ENCODE assay signal across 23 mouse cellular contexts in genomic region chr11:61654786-61655311, GRCm38 (mm10). TPM values are rescaled to one million over a fixed set of nuclear protein-coding genes. Genes with fewer than 3 reads are reported as not detected.
DNase-seq lines count a peak whose midpoint lies in the region; ATAC-seq lines count a peak whose summit lies in the region.
"Had no signal": no experiment of that assay in that cellular context is flagged by ENCODE, and none has a peak within 500 bp of the region (broad histone marks: within the 10 kb centered on the region; RNA-seq: fewer than 3 reads in every experiment).

No protein-coding gene starts in this region.

- no peak overlapping the region for H3K9ac ChIP-seq in heart, embryonic 13.5 days
- 0 out of 2 replicates have a peak overlapping the region, but pooled peaks have one; percentile 5 for H3K9ac ChIP-seq in liver, embryonic 12.5 days
- H3K9ac ChIP-seq: embryonic facial prominence, embryonic 13.5 days; forebrain, embryonic 15.5 days; limb, embryonic 13.5 days had no signal

- H3K4me2 ChIP-seq in heart, embryonic 13.5 days, result peak overlapping the region; percentile 39; the same call in 1 of the 2 replicates
- H3K4me2 ChIP-seq in liver, embryonic 12.5 days, result no peak overlapping the region
- H3K4me2 ChIP-seq: embryonic facial prominence, embryonic 13.5 days; forebrain, embryonic 15.5 days; limb, embryonic 13.5 days had no signal

- H3K9me3 ChIP-seq in heart, embryonic 13.5 days, result no peaks in the 10 kb centered on the region
- H3K9me3 ChIP-seq in liver, embryonic 12.5 days (replicated peaks), result no peaks in the 10 kb centered on the region
- H3K9me3 ChIP-seq in megakaryocyte, embryonic 14.5 days, result no peaks in the 10 kb centered on the region
- H3K9me3 ChIP-seq: embryonic facial prominence, embryonic 13.5 days; forebrain, embryonic 15.5 days; limb, embryonic 13.5 days; midbrain, embryonic 10.5 days had no signal

- no peak overlapping the region for H3K4me3 ChIP-seq in heart, embryonic 13.5 days
- no peak overlapping the region for H3K4me3 ChIP-seq in liver, embryonic 12.5 days
- H3K4me3 ChIP-seq in megakaryocyte, embryonic 14.5 days (replicated peaks), result peak overlapping the region; percentile 2
- H3K4me3 ChIP-seq in brown adipose tissue, adult 24 weeks (ENCODE audit: insufficient read depth, low read depth, low read length), result peak overlapping the region; percentile 70
- H3K4me3 ChIP-seq: embryonic facial prominence, embryonic 13.5 days; forebrain, embryonic 15.5 days; limb, embryonic 13.5 days; midbrain, embryonic 10.5 days had no signal

- WGBS in heart, embryonic 13.5 days, result 79% methylated on average over 4 of the region's 4 CpGs
- 72% methylated on average over 4 of the region's 4 CpGs for WGBS in liver, embryonic 12.5 days (ENCODE audit: insufficient replicate concordance)

- H3K27ac ChIP-seq in heart, embryonic 13.5 days (replicated peaks), result no peak overlapping the region
- H3K27ac ChIP-seq in liver, embryonic 12.5 days, result no peak overlapping the region
- 0 out of 2 replicates have a peak overlapping the region, but pooled peaks have one; percentile 23 for H3K27ac ChIP-seq in brown adipose tissue, adult 24 weeks (replicated peaks; ENCODE audit: low read depth, low read length)
- H3K27ac ChIP-seq: embryonic facial prominence, embryonic 13.5 days; forebrain, embryonic 15.5 days; limb, embryonic 13.5 days; midbrain, embryonic 10.5 days had no signal

- H3K4me1 ChIP-seq in heart, embryonic 13.5 days, result peaks cover 10% of the 10 kb centered on the region
- no peaks in the 10 kb centered on the region for H3K4me1 ChIP-seq in liver, embryonic 12.5 days
- peaks cover 54% of the 10 kb centered on the region for H3K4me1 ChIP-seq in megakaryocyte, embryonic 14.5 days
- peaks cover 28% of the 10 kb centered on the region for H3K4me1 ChIP-seq in brown adipose tissue, adult 24 weeks (ENCODE audit: control insufficient read depth, insufficient read depth, insufficient read length, low read length)
- H3K4me1 ChIP-seq: forebrain, embryonic 15.5 days had no signal

- intact Hi-C loops in heart, postnatal 36 days (cut with DNase I), result no loop called here

- no peak for ATAC-seq in heart, embryonic 13.5 days (ENCODE audit: extremely low read depth, insufficient number of reproducible peaks, low FRiP score, low TSS enrichment)
- ATAC-seq in liver, embryonic 12.5 days, result no peak
- ATAC-seq in megakaryocyte, adult 5-6 weeks (ENCODE audit: poor library complexity, severe bottlenecking), result no peak
- ATAC-seq: forebrain, embryonic 15.5 days; hindbrain, embryonic 16.5 days; intestine, postnatal 0 days; Patski had no signal

- H3K27me3 ChIP-seq in heart, embryonic 13.5 days (replicated peaks), result no peaks in the 10 kb centered on the region
- H3K27me3 ChIP-seq in liver, embryonic 12.5 days (replicated peaks), result no peaks in the 10 kb centered on the region
- peaks cover 26% of the 10 kb centered on the region for H3K27me3 ChIP-seq in megakaryocyte, embryonic 14.5 days (replicated peaks)
- H3K27me3 ChIP-seq: embryonic facial prominence, embryonic 13.5 days; forebrain, embryonic 15.5 days; limb, embryonic 13.5 days; Patski had no signal

- no peaks in the 10 kb centered on the region for H3K36me3 ChIP-seq in heart, embryonic 13.5 days
- no peaks in the 10 kb centered on the region for H3K36me3 ChIP-seq in liver, embryonic 12.5 days
- H3K36me3 ChIP-seq in megakaryocyte, embryonic 14.5 days (replicated peaks; ENCODE audit: low read length), result peaks cover 7% of the 10 kb centered on the region
- H3K36me3 ChIP-seq: embryonic facial prominence, embryonic 13.5 days; forebrain, embryonic 15.5 days; limb, embryonic 13.5 days; midbrain, embryonic 10.5 days had no signal

- no peak for DNase-seq in heart, postnatal 36 days
- DNase-seq in liver, result no peak
- no peak for DNase-seq in layer of hippocampus, adult 9-11 months
- DNase-seq: adrenal gland, adult 8-10 months; cerebellum, adult 11 months; cerebellum, postnatal 14 days; heart, postnatal 10 days; retina, postnatal 1 day; right cerebral cortex, postnatal 4 days had no signal

RNA-seq across cellular contexts. Expression of gene Grap, which starts 1.8 kb away (rescaled TPM):
- 10.5 and 11.2 TPM in 2 replicates for polyA plus RNA-seq in heart, embryonic 13.5 days (2015; fragmentation: Nextera tagmentation; extraction: Ambion mirVana)
- 10 to 100 TPM; 11.5 to 15.0 TPM for total RNA-seq in heart, postnatal 36 days (2021)
- polyA plus RNA-seq in liver, embryonic 12.5 days (2016; fragmentation: Nextera tagmentation; extraction: Ambion mirVana), result 6.4 and 8.8 TPM in 2 replicates
- polyA plus RNA-seq in megakaryocyte, embryonic 14.5 days (2012; ENCODE audit: insufficient read depth, low replicate concordance), result 5.2 and 14.2 TPM in 2 replicates
- total RNA-seq in megakaryocyte, adult 5-6 weeks (2015), result 0.85 and 2.4 TPM in 2 replicates
- 3.5 and 4.3 TPM in 2 replicates for total RNA-seq in megakaryocyte, adult 5-6 weeks (2017)
- 5.8 and 8.6 TPM in 2 replicates for polyA plus RNA-seq in brown adipose tissue, adult 24 weeks (2012; ENCODE audit: insufficient read depth, insufficient read length, missing spikeins)

RNA-seq across cellular contexts. Expression of gene Fam83g, which starts 29.0 kb away (rescaled TPM):
- polyA plus RNA-seq in heart, embryonic 13.5 days (2015; fragmentation: Nextera tagmentation; extraction: Ambion mirVana), result 1.5 and 1.6 TPM in 2 replicates
- under 1 TPM; 0.11 to 0.16 TPM for total RNA-seq in heart, postnatal 36 days (2021)
- 8.2 and 8.5 TPM in 2 replicates for polyA plus RNA-seq in liver, embryonic 12.5 days (2016; fragmentation: Nextera tagmentation; extraction: Ambion mirVana)
- polyA plus RNA-seq in megakaryocyte, embryonic 14.5 days (2012; ENCODE audit: insufficient read depth, low replicate concordance), result 5.2 and 5.9 TPM in 2 replicates
- total RNA-seq in megakaryocyte, adult 5-6 weeks (2015), result not detected in 2 replicates
- total RNA-seq in megakaryocyte, adult 5-6 weeks (2017), result not detected in 2 replicates
- polyA plus RNA-seq in brown adipose tissue, adult 24 weeks (2012; ENCODE audit: insufficient read depth, insufficient read length, missing spikeins), result 0.63 and 1.1 TPM in 2 replicates
- total RNA-seq: layer of hippocampus, postnatal 25 days had no signal
- polyA plus RNA-seq: C2C12, Patski had no signal

Comparison
In these comparisons a context has a peak if more than half of its experiments do, and no peak if none do; other contexts are left out.
1. H3K4me3 ChIP-seq: peak in megakaryocyte, embryonic 14.5 days (single experiment) and brown adipose tissue, adult 24 weeks (single experiment); none in heart, embryonic 13.5 days (single experiment) and liver, embryonic 12.5 days (single experiment).